Mouse (Mus musculus): Measurements from ENCODE around the gene Tle2.

Tle2 gene

DNA sequence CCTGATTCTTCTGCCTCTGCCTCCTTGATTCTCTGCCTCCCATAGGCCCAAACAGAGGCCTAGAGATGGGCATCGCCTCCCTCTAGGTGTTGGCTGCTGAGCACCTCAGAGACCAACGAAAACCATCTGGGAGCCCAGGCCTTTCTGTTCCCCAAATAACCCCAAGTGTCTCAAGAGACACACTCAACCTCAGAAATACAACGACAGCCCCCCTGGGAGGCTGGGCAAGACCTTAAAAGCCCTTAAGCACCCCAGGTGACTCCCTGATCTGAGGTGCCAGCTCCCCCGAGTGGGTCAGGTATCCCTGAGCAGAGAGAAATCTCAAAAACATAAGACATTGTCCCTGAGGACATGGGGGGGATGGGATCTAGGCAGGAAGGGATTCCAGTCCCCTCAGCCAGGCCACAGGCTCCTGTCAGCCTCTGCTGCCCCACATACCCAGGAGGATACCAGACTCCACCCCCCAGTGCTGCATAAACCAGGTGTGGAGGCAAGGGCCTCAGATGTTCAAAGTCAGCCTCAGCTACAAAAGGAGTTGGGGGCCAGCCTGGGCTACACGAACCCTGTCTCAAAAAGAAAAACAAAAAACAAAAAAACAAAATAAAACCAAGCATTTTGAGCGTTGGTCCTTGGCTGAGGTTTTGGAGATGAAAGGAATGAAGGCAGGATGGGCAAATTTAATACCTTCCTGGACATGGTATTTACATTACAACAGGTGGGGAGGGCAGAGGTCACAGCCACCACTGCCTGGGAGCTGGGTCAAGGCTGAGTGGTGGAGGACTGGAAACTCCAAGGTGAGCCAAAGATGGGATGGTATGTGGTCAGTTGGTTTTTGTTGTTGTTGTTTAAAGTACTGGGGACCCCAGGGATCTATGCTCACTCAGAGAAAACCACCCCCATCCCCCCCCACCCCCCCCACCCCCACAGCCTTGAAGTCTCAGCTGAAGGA, 20.3 kb upstream of the Tle2 start:
- no peak for DNase-seq (ENCODE audit: low read depth)

DNA sequence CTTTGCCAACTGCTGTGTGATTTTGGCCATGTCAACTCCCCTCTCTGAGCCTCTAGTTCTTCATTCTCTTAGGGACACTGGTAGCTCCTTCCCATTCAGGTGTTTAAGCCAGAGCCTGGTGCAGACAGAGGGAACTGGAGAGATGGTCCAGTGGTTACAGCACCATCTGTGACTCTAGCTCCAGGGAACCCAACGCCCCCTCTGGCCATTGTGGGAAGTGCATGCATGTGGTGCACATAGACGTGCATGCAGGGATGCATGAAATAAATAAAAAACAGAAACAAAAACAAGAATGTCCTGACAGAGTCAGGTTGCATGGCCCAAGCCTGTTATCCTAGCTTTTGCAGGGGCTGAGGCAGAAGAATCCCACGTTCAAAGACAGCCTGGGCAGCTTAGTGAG, 18.1 kb upstream of the Tle2 start:
- DNase-seq (ENCODE audit: low read depth), result no peak

DNA sequence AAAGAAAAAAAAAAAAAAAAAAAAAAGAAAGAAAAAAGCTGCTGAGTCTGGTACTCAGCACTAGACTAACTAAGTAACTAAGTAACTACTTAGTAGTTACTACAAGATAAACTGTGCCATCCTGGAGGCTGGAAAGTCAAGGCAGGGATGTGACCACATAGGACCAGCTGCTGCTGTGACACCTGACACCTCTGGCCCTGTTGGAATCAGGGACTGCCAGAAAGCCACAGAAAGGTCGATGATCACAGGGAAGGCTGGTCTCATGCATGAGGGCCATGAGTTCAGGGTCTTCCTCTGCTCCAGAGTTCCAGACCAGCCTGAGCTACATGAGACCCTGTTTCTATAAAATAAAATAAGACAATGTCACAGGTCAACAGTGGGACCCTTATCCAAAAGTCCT, 16.9 kb upstream of the Tle2 start:
- DNase-seq (ENCODE audit: low read depth), result no peak

DNA sequence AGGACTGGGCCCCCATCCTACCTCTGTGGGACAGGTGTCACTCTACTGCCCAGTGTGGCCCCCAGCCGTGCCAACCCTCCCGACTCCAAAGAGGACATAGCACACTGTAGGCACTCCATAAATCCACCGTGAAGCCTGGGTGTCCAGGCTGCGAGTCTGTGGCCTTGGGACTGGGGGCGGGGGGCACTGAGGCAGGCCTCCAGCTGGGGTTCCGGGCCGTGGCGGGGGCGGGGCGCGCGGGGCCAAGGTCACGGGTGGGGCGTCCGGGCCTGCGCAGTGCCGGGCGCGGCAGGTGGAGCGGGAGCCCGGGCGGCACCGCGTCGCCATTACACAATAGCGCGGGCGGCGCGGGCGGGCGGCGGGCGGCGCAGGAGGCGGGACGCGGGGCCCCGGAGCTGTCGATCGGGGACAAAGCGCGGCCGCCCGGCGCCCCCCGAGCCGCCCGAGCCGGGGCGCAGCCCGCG, 15.2 kb upstream of the Tle2 start, which contains the start of gene Aes:
TSS of gene Aes (plus strand) at position 326 of the 464 bp plus-strand sequence.
- DNase-seq (ENCODE audit: low read depth), result no peak

DNA sequence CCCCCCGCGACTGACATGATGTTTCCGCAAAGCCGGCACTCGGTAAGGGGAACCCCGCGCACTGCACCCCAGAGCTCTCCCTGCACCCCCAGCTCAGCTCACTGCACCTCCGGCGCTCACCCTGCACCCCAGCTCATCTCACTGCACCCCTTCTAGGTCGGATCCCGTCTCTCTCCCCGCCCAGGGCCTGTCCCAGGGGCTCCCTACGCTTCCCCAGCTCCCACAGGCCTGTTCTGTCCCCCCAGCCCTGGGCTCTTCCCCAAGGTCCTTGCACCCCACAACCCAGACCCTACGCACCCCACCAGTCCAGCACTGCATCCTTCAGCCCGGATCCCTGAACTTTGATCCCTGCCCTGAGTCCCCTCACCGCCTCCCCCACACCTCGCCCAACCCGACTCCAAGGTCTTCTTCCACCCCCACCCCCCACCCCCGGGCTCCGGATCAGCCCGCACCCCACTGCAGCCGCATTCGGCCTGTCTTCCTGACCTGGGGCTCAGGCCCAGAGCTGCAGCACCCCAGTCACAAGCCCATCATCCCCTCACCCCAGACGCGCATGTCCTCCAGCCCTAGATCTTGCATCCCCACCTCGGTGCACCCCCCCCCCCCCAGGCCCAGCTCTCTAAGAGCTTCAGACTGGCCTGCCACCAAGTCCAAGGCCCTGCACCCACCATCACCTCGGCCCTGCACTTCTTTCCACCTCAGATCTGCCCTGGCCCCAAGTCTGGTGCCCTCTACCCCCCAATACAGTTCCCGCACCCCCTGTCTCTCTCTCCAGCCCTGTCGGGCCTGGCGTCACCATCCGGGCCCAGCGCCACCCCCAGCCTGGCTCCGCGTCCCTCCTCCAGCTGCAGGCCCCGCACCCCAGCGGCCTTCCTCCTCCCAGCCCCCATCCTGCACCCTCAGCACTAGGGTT, 14.5 kb upstream of the Tle2 start:
- DNase-seq (ENCODE audit: low read depth), result peak; percentile 69

DNA sequence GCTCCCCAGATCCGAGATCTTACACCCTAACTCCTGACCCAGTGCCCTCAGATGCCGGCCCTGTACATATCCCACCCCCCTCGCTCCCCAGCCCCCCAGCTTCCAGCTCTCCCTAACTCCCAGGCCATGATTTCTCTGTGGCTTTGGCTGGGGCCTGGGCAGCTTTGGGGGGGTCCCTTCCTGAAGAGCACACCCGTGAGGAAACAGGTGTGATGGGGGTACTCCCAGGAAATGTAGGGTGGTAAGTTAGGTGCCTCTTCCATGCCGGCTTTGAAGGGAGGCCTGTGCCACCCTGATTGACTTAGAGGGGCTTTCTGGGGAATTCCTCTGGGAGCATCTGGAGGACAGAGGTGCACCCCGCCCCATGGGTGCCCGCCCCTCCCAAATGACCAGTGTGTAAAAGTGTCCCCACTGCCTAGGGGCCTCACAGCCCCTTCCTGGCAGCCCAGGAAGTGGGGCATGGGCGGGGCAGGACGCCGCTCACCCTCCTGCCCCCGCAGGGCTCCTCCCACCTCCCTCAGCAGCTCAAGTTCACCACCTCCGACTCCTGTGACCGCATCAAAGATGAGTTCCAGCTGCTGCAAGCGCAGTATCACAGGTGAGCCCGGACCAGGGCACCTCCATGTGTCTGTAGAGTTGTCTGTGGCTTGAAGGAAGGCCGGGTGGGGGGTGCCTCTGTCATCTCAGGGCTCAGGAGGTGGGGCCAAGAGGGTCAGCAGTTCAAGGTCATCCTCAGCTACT, 13.5 kb upstream of the Tle2 start:
- peak; percentile 73 for DNase-seq (ENCODE audit: low read depth)

DNA sequence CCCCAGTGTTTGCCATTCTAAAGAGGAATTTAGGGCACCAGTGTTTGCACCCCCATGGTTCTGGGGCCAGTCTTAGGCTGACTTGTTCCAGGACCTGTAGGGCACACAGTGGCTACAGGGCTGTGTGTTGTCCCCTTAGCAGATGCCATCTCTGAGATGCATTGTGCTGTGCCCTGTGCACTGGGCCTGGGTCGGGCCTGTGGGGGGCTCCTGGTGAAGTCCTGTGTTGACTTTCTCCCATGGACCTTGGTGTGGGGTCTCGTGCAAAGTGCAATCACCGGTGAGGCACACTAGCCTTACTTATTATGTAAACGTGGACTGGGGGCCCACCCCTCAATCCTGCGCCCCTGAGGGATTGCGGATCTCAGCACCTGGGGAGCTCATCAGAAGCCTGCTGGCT, 11.9 kb upstream of the Tle2 start:
- DNase-seq (ENCODE audit: low read depth), result no peak

DNA sequence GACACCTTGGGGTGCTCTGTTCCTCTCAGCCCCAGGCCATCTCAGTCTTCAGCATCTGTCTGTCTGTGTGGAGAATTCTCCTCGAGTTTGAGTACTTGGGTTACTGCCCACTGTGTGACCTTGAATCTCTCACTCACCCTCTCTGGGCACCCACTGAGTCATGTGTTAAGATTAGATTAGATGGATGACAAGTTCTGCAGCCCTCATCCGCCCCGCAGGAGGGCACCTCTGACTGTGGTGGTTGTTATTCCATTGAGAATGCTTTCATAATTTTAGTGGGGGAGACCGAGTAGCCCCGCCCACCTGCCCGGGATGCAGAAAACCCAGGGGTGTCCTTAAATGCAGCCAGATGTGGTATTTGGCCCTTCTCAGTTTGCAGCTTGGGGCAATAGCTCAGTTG, 10.9 kb upstream of the Tle2 start:
- peak; percentile 91 for DNase-seq (ENCODE audit: low read depth)

DNA sequence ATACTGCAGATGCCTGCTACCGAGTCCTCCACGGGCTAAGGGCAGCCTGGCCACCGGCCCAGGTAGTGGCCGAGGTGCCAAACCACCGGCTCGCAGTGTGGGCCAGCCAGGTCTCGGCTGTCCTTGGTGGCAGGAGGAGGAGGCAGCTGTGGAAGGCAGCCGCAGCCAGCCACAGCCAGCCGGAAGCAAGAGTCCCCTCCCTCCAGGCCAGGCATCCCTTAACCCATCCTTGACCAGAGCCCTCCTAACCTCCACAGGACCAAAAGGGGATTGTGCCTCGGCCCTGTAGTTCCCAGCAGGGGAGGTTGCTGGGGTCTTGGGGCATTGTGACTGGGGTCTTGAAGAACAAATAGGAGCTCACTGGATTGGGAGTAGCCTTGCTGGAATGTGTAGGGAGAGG, 10.1 kb upstream of the Tle2 start:
- DNase-seq (ENCODE audit: low read depth), result peak; percentile 80

DNA sequence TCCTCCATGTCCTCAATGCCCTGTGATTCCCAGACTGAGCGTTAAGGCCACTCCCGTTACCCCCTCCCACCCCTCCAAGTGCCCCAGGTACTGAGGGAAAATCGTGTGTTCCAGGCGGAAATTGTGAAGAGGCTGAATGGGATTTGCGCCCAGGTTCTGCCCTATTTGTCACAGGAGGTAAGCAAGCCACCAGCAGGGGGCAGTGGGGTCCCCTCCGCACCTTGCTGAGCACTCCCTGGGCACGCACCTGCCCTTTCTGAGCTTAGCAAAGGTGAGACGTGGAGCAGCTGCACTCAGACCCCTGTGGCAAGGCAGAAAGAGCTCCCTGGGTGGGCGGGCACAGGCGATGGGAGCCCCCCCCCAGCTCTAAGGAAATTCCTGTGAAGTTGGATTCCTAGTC, 9.6 kb upstream of the Tle2 start:
- no peak for DNase-seq (ENCODE audit: low read depth)

DNA sequence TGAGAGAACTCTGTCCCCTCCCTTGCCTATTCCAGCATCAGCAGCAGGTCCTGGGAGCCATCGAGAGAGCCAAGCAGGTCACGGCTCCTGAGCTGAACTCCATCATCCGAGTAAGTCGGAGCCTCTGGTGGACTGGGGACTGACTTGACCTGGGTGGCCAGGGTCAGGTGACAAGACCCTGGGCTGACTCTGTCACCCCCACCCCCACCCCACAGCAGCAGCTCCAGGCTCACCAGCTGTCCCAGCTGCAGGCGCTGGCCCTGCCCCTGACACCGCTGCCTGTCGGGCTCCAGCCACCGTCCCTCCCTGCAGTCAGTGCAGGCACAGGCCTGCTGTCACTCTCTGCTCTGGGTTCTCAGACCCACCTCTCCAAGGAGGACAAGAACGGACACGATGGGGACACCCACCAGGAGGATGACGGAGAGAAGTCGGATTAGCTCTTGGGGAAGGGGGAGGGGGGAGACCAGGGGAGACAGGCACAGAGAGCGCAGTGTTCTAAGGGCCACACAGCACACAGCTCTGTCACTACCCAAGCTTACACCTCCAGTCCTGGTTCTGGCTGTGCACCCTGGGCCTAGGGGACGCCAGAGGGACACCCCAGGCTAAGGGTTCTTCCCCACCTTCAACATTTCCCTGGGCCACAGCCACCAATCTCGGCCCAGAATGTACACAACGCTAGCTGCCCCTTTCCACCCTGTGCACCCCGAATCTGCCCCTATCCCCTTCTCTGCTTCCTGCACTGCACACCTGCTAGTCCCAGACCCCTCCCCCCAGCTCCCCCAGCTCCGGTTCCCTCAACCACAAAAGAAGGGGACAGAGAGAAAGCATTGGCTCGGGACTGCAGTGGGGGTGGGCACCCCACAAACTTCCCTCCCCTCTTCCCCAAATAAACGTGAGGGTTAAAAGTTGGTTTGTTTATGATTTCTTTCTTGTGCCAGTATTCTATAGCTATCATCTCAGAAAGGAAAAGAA, 8.8 kb upstream of the Tle2 start:
- DNase-seq (ENCODE audit: low read depth), result no peak

DNA sequence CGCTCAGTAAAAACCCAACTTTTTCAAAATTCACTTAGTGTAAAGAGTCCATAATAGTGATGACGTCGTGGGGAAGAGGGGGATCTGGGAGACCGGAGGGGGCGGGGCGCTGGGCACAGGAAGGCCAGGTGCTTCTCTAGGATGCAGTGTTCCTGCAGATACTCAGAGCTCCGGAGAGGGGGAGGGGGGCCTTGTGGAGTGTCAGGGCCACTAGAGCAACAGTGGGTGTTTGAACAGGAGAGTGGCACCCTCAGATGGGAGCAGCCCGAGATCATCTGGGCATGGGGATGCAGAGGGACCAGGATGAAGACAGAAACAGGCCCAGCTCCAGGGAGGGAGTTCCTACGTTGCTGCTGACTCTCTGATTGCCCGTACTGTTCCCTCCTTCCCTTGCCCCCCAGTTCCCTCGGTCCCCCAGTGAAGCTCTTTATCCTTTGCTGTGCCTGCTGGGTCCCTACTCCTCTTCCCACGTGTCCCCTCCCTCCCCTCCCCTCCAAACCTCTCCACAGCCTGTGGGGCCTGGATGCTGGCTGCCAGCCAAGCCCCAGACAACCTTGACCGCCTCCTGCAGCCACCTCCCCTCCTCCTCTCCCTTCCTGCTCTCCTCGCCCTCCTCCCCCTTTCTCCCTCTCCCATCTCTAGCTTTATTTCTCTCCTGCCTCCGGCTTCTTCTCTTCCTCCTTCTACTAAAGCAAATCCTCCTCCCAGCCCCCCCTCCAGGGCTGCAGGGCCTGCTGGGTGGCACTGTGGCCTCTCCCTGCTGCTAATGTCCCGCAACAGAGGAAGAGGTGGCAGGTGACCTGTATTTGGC, 5.8 kb upstream of the Tle2 start:
- DNase-seq (ENCODE audit: low read depth), result peak; percentile 89

DNA sequence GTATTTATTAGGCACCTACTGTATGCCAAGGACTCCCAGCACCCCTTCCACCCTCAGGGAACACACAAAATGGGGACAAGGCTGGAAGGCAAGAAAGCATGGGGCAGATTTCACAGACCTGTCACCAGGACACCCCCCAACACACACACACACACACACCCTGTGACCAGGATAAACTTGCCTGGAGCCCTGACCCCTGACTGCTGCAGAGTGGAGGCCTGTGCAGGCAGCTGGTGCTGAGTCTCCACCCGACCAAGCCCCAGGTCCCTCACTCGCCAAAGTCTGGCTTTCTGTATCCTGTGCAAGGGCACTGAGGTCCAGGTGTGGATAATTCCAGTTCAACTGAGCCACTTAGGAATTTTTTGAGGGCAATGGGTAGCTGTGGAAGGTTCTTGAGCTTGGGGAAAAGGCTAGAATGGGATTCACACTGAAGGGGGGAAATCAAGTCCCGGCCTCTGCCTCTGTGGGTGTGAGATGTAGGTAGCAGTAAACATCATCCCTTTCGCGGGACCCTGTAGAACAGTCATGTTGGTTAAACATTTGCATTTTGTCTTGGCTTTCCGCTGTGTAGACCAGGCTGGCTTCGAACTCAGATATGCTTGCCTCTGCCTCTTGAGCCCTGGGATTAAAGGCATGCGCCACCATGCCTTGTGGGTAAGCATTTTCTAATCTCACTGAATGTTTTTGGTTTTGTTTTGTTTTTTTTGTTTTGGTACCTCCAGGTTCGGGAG, 4.7 kb upstream of the Tle2 start:
- no peak for DNase-seq (ENCODE audit: low read depth)

DNA sequence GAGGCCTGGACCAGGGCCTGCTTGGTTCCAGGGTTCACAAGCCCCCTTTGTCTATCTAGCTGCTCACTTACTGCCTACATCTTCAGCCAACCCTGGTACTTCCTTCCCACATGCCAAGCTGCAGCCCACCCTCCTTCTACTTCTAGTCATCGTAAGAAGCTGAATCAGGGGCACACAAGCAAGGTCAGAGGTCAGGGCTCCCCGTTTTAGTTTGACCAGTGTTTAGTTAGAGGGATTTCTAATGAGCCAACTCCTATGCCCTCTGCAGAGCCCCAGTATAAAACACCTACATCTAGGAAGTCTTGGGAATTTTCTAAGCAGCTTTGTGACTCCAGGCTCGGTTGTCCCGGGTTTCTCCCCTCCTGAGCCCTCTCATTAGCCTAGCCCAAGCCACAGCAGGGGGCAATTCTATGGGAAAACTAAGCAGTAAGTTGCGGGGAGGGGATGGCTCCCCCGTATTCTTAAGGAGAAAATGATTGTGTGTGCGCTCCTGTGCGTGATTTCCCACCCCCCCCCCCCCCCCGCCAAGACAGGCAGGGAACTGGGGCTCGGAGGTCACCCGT, 4.0 kb upstream of the Tle2 start:
- DNase-seq (ENCODE audit: low read depth), result no peak

DNA sequence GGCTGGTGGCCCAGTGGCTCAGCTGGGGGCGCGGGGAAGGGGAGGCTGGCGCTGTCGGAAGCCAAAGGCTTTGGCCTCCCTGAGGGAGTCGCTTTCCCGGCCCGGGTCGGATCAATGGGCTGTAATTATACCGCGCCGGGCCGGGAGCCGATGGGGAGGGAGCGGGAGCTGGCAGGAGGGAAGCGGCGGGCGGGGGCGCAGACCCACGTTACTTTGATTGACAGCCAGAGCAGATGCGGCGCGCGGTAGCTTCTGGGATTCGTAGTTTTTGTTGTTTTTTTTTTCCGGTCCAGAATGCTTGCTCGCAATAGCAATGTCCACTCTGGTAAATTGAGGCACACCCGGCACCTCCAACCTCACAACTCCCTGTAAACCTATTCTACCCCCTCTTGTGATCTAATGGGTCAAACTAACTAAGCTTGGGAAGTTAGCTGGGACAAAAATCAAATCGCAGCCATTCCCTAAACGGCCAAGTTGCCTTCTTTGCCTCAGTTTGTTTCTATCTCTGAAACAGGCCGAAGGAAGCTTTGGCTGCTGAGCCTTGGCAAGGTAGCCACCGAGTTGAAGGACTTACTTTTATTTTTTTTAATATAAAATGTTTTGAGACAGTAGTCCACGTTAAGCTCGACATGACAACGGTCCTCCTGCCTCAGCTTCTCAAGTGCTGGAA, 3.4 kb upstream of the Tle2 start:
- peak; percentile 90 for DNase-seq (ENCODE audit: low read depth)

DNA sequence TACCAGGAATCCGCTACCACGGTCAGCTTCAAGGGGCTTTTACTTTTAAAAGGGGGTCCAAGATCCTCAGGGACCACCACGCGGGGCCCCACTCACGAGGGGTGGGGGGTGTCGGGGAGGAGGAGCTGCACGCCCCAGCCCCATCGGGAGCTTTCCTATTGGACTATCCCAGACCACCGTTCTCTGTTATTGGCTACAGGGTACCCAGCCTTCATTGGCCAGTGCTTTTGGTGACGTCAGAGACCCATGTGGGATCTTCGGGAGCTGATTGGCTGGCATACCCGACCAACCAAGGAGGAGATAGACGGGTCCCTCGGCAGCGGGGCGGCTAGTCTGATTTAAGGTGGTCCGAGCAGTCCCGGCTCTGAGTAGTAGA, 2.9 kb upstream of the Tle2 start:
- peak; percentile 99 for DNase-seq (ENCODE audit: low read depth)

DNA sequence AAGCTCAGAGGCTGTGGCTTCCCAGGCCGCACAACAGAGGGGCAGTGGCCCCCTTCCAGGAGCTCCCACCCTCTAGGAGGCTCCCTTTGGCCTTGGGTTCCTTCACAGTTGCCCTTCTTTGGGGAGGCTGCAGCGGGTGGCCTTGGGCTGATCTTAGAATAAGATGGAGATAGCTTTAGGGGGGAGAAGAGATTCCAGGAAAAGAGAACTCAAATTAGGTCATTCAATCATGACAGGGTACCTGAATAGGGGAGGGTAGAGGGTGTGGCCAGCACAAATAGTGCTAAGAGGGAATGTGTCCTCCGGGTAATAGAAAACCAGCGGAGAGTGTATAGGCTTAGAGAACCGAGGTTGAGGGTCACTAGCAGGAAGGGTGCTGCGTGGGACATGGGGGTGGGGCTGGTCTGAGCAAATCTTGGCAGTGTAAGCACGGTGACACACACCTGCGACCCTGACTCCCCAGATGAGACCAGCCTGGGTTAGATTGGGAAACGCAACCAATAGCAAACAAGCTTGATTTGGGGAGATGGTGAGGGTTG, 2.2 kb upstream of the Tle2 start:
- DNase-seq (ENCODE audit: low read depth), result no peak

DNA sequence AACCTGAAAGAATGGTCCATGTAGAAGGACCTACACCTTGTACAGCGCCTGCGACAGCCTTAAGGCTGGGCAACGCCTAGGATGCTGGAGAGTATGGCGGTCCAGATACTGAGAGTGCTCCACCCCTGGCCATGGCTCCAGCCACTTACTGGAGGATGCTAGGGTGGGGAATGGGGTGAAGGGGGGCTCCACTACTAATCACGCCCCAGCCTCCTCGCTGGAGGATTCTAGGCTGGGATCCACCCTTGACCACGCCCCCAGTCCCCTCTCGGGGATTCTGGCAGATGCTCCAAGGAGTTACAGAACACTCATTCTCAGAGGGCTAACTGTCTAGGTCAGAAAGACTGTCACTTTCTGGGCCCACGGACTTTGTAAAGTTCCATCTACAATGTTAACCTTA, 1.4 kb upstream of the Tle2 start:
- no peak for DNase-seq (ENCODE audit: low read depth)

All from 416B (cell line).